Mouse (Mus musculus) erythroblast, embryonic 14.5 days (primary cell): Measurements from ENCODE around the gene Stoml3.

ENCODE experiments used
- GATA1 ChIP-seq: IDR thresholded peaks from 2 replicates; pipeline ENCODE4 v1.6.1; 2012; ENCODE audit warnings: low read length, inconsistent platforms, mixed read lengths
- TAL1 ChIP-seq: IDR thresholded peaks from 3 replicates; pipeline ENCODE4 v1.6.1; 2012; ENCODE audit warnings: low read length, inconsistent platforms, mixed read lengths

- TF ChIP-seq GATA1, result no peak
- no peak for TF ChIP-seq TAL1
These were observed 42.9 kb upstream of the Stoml3 start for GRCm38 (mm10) chr3:53445540-53445939.
